Mouse (Mus musculus): ENCODE data around the gene Prr23a1.
"Not testable (repeated sequence)": the region's sequence is repeated elsewhere in the genome, so short reads cannot be mapped to it uniquely, and the experiment has no call there.

Gene Prr23a1

DNA sequence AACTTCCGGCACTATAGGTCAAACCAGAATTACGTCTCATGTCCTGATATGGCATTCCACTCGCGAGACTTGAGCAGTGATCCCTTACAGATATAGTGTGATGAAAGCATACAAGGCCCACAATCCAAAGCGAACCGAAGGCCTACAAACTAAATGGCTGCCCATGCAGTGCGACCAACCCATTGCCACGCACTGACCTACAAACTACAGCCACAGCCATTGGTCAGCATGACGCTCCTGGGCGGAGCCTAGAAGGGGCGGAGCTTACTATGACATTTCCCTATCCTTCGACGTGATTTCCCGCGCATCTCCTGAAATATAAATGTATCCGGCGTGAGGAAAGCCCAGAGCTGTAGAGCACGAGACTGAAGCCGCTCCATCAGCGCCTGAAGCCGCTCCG is at the start of gene Prr23a1:
Gene Prr23a1, plus strand, starts transcription at position 387 of the 400 bp plus-strand sequence.
- DNase-seq (ENCODE audit: low read depth in 1 of 2, low spot score in 2 of 2) = no peak

GRCm38 (mm10) chr9:98799021-98799420 is 43.3 kb upstream of the Prr23a1 start:
- no peak for DNase-seq (ENCODE audit: low read depth in 1 of 2, low spot score in 2 of 2)

GRCm38 (mm10) chr9:98803971-98804370 is 38.3 kb upstream of the Prr23a1 start:
- no peak for DNase-seq (ENCODE audit: low read depth in 1 of 2, low spot score in 2 of 2)

DNA sequence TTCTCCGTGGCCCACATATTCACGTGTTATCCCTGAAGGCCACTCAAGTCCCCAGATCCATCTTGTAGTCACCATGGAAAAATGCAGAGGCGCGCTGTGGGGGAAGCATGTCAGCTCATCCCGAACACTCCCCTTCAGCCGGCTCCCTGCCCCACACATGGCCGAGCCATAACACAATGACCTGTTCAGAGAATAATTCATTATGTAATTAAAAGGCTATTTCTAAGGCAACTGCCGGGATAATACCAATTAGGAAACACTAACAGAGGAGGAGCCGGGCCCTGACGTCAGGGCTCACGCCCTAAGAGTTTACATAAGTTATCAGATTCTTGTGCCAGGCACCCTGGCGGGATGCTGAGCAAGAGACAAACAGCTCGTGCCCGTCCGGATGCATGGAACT is 36.8 kb upstream of the Prr23a1 start:
- DNase-seq (ENCODE audit: low read depth in 1 of 2, low spot score in 2 of 2) = no peak

DNA sequence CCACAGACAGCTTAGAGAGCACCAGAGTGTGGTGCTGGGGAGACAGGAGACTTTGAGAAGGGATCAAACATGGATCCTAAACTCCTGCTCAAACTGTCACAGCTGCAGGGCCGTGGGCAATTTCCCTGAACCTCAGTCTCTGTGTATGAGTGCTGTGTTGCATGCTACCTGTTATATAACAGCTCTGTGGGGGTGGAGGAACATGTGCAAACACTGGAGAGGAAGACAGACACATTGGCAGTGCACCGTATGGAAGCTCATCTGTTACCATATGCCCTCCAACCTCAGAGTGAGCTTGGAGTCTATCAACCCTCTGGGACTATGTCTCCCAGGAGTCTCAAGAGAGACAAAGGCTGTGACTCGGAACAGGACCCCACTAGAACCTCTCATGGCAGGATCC is 36.4 kb upstream of the Prr23a1 start:
- no peak for DNase-seq (ENCODE audit: low read depth in 1 of 2, low spot score in 2 of 2)

DNA sequence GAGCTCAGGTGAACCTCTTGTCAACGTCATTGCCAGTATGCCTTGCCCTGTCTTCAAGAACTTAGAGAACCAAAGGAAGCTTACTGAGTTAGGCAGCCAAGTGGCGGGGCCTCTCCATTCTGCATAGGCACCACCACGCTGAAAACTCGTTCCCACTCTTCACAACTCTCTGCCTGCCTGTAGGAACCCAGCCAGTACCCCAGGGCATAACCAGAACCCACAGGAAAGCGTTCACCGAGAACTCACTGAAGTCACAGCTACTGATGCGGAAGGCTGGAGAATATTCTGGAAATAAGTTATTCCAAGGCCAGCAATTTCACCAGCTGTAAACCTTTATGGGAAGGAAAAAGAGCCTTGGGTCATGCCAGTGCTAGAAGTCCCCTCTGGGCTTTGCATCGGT is 34.7 kb upstream of the Prr23a1 start:
- no peak for DNase-seq (ENCODE audit: low read depth in 1 of 2, low spot score in 2 of 2)

DNA sequence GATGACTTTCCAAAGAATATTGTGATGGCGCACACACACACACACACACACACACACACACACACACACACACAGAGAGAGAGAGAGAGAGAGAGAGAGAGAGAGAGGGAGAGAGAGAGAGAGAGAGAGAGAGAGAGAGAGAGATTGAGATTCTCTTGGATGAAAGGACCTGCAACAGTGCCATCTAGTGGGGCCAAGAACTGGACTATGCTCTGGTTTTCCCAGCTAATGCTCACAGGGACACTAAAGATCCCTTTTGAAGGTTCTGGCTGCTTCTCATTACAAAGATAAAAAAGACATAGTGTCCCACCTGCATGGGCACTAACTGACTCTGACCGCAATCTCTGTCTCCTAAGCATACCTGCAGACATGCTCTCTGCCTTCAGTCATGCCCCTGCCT is 32.8 kb upstream of the Prr23a1 start:
- not testable (repeated sequence) for DNase-seq (ENCODE audit: low read depth in 1 of 2, low spot score in 2 of 2)

GRCm38 (mm10) chr9:98816066-98816465 is 26.2 kb upstream of the Prr23a1 start:
- no peak for DNase-seq (ENCODE audit: low read depth in 1 of 2, low spot score in 2 of 2)

GRCm38 (mm10) chr9:98817592-98817991 is 24.7 kb upstream of the Prr23a1 start:
- DNase-seq (ENCODE audit: low read depth in 1 of 2, low spot score in 2 of 2) = no peak

DNA sequence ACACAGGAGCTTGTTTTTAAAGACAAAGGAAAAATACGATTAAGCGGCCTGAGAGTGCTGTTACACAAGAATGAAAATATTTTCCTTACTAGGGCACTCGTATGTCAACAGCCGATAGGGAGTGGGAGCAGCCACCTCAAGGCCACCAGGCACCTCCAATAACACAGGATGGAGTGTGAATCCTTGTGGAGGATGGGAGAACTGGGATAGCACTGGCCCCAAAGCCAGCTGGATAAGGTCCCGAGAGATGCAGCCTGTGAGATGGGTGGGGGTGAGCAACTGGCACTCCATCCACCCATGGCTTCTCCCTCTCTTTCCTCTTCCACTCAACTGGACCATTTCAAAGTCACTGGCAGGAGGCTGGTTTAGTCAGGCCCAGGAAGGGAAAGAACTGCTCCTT is 23.3 kb upstream of the Prr23a1 start:
- no peak for DNase-seq (ENCODE audit: low read depth in 1 of 2, low spot score in 2 of 2)

DNA sequence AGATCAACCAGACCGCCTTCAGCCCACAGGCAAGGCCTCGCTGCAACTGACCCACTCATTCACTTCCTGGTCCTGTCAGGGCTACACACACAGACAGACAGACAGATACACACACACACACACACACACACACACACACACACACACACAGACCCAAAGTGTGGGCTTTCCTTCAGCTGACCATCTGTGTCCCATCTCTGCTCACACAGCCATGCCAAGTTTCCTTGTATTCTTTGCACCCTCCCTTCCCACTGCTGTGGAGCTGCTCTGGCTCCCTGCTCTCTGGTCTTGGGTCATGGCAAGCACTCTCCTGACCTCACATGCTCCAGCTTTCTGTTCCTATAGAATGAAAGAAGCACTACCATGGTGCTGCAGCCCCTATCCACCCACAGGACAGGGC is 22.8 kb upstream of the Prr23a1 start:
- no peak for DNase-seq (ENCODE audit: low read depth in 1 of 2, low spot score in 2 of 2)

- DNase-seq (ENCODE audit: low read depth in 1 of 2, low spot score in 2 of 2) = no peak
Measured at GRCm38 (mm10) chr9:98820461-98820860, 21.8 kb upstream of the Prr23a1 start.

- no peak for DNase-seq (ENCODE audit: low read depth in 1 of 2, low spot score in 2 of 2)
Measured at GRCm38 (mm10) chr9:98821067-98821466, 21.2 kb upstream of the Prr23a1 start.

DNA sequence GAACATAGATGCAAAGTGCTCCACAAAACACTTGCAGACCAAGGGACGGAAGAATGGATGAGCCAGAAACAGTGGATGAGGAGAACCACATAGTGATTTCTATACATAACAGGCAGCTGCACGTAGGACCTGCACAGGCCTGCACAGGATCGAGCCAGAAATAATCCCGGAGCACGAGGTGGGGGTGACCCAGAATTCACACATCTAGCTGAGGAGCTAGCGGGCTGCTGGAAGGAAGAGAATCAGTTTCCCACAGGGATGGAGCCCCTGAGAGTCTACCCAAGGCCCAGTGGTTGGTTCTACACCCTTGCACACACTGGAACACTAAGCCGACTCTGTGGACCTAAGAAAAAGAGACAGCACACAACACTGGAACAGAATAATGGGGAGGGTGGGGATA is 18.5 kb upstream of the Prr23a1 start:
- DNase-seq (ENCODE audit: low read depth in 1 of 2, low spot score in 2 of 2) = no peak

GRCm38 (mm10) chr9:98829508-98829907 is 12.8 kb upstream of the Prr23a1 start:
- no peak for DNase-seq (ENCODE audit: low read depth in 1 of 2, low spot score in 2 of 2)

- DNase-seq (ENCODE audit: low read depth in 1 of 2, low spot score in 2 of 2) = no peak
Measured at GRCm38 (mm10) chr9:98837537-98838074, 4.7 kb upstream of the Prr23a1 start.

DNA sequence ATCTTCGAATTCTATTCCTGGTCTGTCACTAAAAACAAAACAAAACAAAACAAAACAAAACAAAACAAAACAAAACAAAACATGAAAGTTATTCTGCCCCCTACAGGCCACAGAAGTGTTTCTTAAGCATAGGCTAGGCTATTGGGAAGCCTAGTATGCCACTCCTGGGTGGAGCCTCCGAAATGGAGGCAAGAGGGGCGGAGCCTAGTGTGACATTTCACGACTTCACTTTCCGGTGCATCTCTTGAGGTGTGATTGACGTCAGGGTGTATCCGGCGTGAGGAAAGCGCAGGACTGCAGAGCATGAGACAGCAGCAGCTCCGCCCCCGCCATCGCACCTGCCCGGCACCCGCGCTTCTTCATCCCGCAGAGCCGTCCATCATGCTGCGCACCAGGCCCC is 13.9 kb downstream of the Prr23a1 start, which contains the start of gene Prr23a2:
Gene Prr23a2, plus strand, starts transcription at position 285 of the 400 bp plus-strand sequence.
- DNase-seq (ENCODE audit: low read depth in 1 of 2, low spot score in 2 of 2) = no peak

DNA sequence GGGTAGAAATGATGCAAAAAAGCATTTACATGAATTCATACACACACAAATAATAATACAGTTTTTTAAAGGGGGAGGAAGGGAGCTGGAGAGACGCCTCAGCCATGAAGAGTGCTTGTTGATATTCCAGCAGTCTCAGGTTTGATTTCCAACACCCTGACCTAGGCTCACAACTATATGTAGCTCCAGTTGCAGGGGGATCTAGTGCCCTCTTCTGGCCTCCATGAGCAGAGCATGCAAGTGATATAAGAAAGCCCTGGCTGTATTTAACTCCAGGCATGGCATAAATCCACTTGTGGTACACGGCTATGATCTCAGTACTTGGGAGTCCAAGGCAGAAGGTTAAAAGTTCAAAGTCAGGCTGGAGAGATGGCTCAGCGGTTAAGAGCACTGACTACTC is 21.2 kb downstream of the Prr23a1 start:
- no peak for DNase-seq (ENCODE audit: low read depth in 1 of 2, low spot score in 2 of 2)

- no peak for DNase-seq (ENCODE audit: low read depth in 1 of 2, low spot score in 2 of 2)
Measured at GRCm38 (mm10) chr9:98864571-98864970, 22.3 kb downstream of the Prr23a1 start, which contains the start of gene Prr23a3. TSS of gene Prr23a3 (plus strand) at chr9:98864767.
